Mouse (Mus musculus) spleen, embryonic (tissue): Measurements from ENCODE around the gene Lrp8.

Source experiments
- CTCF ChIA-PET: fragments of 350-600 bp; sonication (Branson Sonifier 250); formaldehyde crosslinking; loops from one replicate; lab custom pipeline; 2022; lab: Charles Lee

Lrp8 gene

GRCm38 (mm10) chr4:107802185-107802449 lies at the start of gene Lrp8:
TSS of gene Lrp8 (plus strand) at chr4:107802261.
- CTCF ChIA-PET: interaction anchor here (0.7 kb wide), 1 partner anchor 30 kb away, joined by 4 read pairs; no protein-coding TSS in a partner anchor

- CTCF ChIA-PET: no interaction called here
Observed at GRCm38 (mm10) chr4:107756222-107756621, 45.8 kb upstream of the Lrp8 start.

- CTCF ChIA-PET: interaction anchor here (1.1 kb wide), 1 partner anchor 48 kb away, joined by 3 read pairs; no protein-coding TSS in a partner anchor
Observed at GRCm38 (mm10) chr4:107757487-107758470, 44.3 kb upstream of the Lrp8 start.

- CTCF ChIA-PET: no interaction called here
Observed at GRCm38 (mm10) chr4:107758938-107759337, 43.1 kb upstream of the Lrp8 start.

GRCm38 (mm10) chr4:107763001-107763400 lies 39.1 kb upstream of the Lrp8 start:
- CTCF ChIA-PET: no interaction called here

- CTCF ChIA-PET: no interaction called here
Observed at GRCm38 (mm10) chr4:107763598-107763997, 38.5 kb upstream of the Lrp8 start.

GRCm38 (mm10) chr4:107765196-107765813 lies 36.8 kb upstream of the Lrp8 start:
- CTCF ChIA-PET: no interaction called here

GRCm38 (mm10) chr4:107766182-107766581 lies 35.9 kb upstream of the Lrp8 start:
- CTCF ChIA-PET: no interaction called here

- CTCF ChIA-PET: interaction anchor here (0.5 to 1.3 kb wide), 2 partner anchors 30 to 73 kb away, joined by 3 to 4 read pairs; no protein-coding TSS in a partner anchor
Observed at GRCm38 (mm10) chr4:107772122-107772825, 29.8 kb upstream of the Lrp8 start.

GRCm38 (mm10) chr4:107774868-107775267 lies 27.2 kb upstream of the Lrp8 start:
- CTCF ChIA-PET: no interaction called here

GRCm38 (mm10) chr4:107775672-107776071 lies 26.4 kb upstream of the Lrp8 start:
- CTCF ChIA-PET: no interaction called here

GRCm38 (mm10) chr4:107776990-107777673 lies 24.9 kb upstream of the Lrp8 start:
- CTCF ChIA-PET: interaction anchor here (0.7 kb wide), 1 partner anchor 104 kb away, joined by 6 read pairs; no protein-coding TSS in a partner anchor

GRCm38 (mm10) chr4:107783541-107783940 lies 18.5 kb upstream of the Lrp8 start:
- CTCF ChIA-PET: no interaction called here

- CTCF ChIA-PET: no interaction called here
Observed at GRCm38 (mm10) chr4:107788841-107789240, 13.2 kb upstream of the Lrp8 start.

GRCm38 (mm10) chr4:107800801-107801200 lies 1.3 kb upstream of the Lrp8 start:
- CTCF ChIA-PET: no interaction called here

- CTCF ChIA-PET: no interaction called here
Observed at GRCm38 (mm10) chr4:107801366-107802184, 486 bp upstream of the Lrp8 start.

GRCm38 (mm10) chr4:107802450-107803331 lies 630 bp downstream of the Lrp8 start:
- CTCF ChIA-PET: interaction anchor here (0.7 kb wide), 1 partner anchor 31 kb away, joined by 4 read pairs; no protein-coding TSS in a partner anchor

GRCm38 (mm10) chr4:107803351-107804106 lies 1.5 kb downstream of the Lrp8 start:
- CTCF ChIA-PET: no interaction called here

GRCm38 (mm10) chr4:107805491-107805890 lies 3.4 kb downstream of the Lrp8 start:
- CTCF ChIA-PET: interaction anchor here (0.9 kb wide), 1 partner anchor 48 kb away, joined by 3 read pairs; no protein-coding TSS in a partner anchor
